Mouse (Mus musculus): ENCODE measurements around the gene Borcs5. TPM values are rescaled to one million over a fixed set of nuclear protein-coding genes. Genes with fewer than 3 reads are reported as not detected.
A peak's percentile ranks its signal among the peaks of the same experiment; 100 is the strongest.
"Not testable (repeated sequence)": the region's sequence is repeated elsewhere in the genome, so short reads cannot be mapped to it uniquely, and the experiment has no call there.

The Borcs5 gene
- total RNA-seq, 2 experiments from 2014 or later: 15.1 to 17.1 TPM

GRCm38 (mm10) chr6:134659108-134659958 is 20.0 kb downstream of the Borcs5 start:
- DNase-seq: peak; percentile 53
- intact Hi-C loops (cut with DNase I): loop anchor here (1.0 kb wide), 1 partner anchor 169 kb away; no protein-coding TSS in a partner anchor
- TF ChIP-seq CTCF (IDR thresholded peaks at IDR 0.05): peak; percentile 96

GRCm38 (mm10) chr6:134660714-134661406 is 21.6 kb downstream of the Borcs5 start:
- intact Hi-C loops (cut with DNase I): loop anchor here (1.0 to 5.0 kb wide), 2 partner anchors 36 to 133 kb away; no protein-coding TSS in a partner anchor

More at GRCm38 (mm10) chr6:134659108-134659958, 20.0 kb downstream of the Borcs5 start:
- peak overlapping the region; percentile 21; the same call in 1 of the 2 replicates for H3K4me3 ChIP-seq
- H3K27ac ChIP-seq: 0 out of 2 replicates have a peak overlapping the region, but pooled peaks have one; percentile 24

GRCm38 (mm10) chr6:134664573-134664972 is 25.3 kb downstream of the Borcs5 start:
- intact Hi-C loops (cut with DNase I): loop anchor here (5.0 kb wide), 1 partner anchor 33 kb away; no protein-coding TSS in a partner anchor
- no peak for TF ChIP-seq CTCF (IDR thresholded peaks at IDR 0.05)
- no peak for DNase-seq
- H3K4me3 ChIP-seq: no peak overlapping the region
- no peak overlapping the region for H3K27ac ChIP-seq

More at GRCm38 (mm10) chr6:134660714-134661406, 21.6 kb downstream of the Borcs5 start:
- Histone ChIP-seq H3K27ac (no peak overlapping the region), H3K4me3 (no peak overlapping the region)
- no peak for DNase-seq
- TF ChIP-seq CTCF (IDR thresholded peaks at IDR 0.05): no peak

DNA sequence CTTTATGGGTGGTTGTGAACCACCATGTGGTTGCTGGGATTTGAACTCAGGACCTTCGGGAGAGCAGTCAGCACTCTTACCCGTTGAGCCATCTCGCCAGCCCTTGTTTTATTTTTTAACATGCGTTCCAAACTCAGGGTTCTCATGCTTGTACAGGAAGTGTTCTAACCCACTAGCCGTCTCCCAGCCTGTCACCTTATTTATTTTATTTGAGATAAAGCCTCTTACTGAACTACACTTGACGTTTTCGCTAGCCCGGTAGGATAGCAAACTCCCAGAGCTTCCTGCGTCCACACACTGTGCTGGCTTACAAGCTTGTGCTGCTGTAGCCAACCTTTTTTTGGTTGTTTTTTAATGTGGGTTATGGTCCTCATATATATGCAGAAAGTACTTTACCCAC is 26.5 kb downstream of the Borcs5 start:
- no peak overlapping the region for H3K4me3 ChIP-seq
- TF ChIP-seq CTCF (IDR thresholded peaks at IDR 0.05): 0 out of 2 replicates have a peak, but pooled peaks have one; percentile 2
- no peak for DNase-seq
- H3K27ac ChIP-seq: no peak overlapping the region
- intact Hi-C loops (cut with DNase I): no loop called here

GRCm38 (mm10) chr6:134668519-134668918 is 29.2 kb downstream of the Borcs5 start:
- intact Hi-C loops (cut with DNase I): no loop called here
- Histone ChIP-seq H3K4me3 (no peak overlapping the region), H3K27ac (peak overlapping the region; percentile 72)
- TF ChIP-seq CTCF (IDR thresholded peaks at IDR 0.05): no peak
- no peak for DNase-seq

GRCm38 (mm10) chr6:134669179-134669865 is 30.0 kb downstream of the Borcs5 start:
- TF ChIP-seq CTCF (IDR thresholded peaks at IDR 0.05): no peak
- DNase-seq: no peak
- no peak overlapping the region for H3K4me3 ChIP-seq
- H3K27ac ChIP-seq: peak overlapping the region; percentile 72
- intact Hi-C loops (cut with DNase I): no loop called here

DNA sequence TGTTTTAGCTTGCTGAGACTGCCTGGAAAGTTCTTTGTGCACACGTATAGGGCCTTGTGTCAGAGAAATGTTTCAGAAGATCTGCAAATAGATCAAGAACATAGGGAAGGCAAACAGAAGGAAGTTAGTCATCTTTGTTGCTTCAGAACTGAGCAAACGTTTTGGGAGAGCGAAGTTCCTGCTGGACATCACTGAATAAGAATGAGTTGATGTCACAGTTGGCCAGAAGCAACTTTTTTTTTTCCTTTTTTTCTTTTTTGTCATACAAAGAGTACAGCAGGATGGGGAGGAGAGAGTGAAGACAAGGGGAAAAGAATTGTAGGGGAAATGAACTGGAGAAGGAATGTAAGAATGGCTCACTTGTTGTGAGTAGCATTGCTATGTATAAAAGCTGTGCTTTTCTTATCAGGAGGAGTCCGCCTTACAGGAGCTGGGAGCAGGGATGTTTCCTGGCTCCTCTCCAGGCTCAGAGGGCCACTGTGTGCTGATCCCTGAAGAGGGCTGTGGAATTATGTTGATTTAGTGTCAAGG is 31.6 kb downstream of the Borcs5 start:
- Histone ChIP-seq H3K4me3 (no peak overlapping the region), H3K27ac (peak overlapping the region; percentile 72)
- DNase-seq: peak; percentile 30
- intact Hi-C loops (cut with DNase I): no loop called here
- TF ChIP-seq CTCF (IDR thresholded peaks at IDR 0.05): no peak

DNA sequence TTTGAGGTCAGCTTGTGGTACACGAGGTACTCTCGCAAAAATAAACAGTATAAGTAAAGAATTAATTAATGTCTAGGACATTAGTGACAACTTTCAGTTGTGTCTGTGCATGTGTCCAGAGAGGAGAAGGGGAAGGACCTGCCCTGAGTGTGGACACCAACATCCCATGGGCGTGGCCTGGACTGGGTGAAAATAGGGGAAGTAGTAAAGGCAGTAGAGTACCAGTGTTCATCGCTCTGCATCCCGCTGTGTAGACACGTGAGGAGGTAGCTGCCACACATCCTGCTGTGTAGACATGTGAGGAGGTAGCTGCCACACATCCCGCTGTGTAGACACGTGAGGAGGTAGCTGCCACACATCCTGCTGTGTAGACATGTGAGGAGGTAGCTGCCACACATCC is 34.4 kb downstream of the Borcs5 start:
- intact Hi-C loops (cut with DNase I); DNase-seq; H3K4me3 ChIP-seq; H3K27ac ChIP-seq: not testable (repeated sequence)

DNA sequence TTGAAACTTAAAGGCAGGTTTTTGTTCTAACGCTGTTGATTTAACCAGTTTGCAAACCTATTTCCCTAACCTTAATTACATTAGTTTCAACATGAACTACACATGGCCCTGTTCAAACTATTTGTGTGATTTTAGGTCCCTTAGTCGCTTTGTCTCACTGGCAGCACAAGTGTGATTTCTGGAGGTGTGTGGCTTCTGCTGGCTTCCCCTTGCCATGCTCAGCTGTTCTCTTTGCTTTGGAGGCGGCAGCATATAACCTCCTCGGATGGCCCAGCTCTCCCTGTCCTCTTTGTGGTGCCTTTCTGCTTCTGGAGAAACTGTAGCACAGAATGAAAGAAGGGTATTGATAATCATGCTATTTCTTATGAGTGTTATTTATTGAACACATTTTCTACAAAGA is 38.2 kb downstream of the Borcs5 start:
- TF ChIP-seq CTCF (IDR thresholded peaks at IDR 0.05): no peak
- Histone ChIP-seq H3K4me3 (no peak overlapping the region), H3K27ac (no peak overlapping the region)
- intact Hi-C loops (cut with DNase I): no loop called here
- no peak for DNase-seq

GRCm38 (mm10) chr6:134678037-134678436 is 38.7 kb downstream of the Borcs5 start:
- Histone ChIP-seq H3K4me3 (no peak overlapping the region), H3K27ac (no peak overlapping the region)
- no peak for DNase-seq
- TF ChIP-seq CTCF (IDR thresholded peaks at IDR 0.05): no peak
- intact Hi-C loops (cut with DNase I): no loop called here

DNA sequence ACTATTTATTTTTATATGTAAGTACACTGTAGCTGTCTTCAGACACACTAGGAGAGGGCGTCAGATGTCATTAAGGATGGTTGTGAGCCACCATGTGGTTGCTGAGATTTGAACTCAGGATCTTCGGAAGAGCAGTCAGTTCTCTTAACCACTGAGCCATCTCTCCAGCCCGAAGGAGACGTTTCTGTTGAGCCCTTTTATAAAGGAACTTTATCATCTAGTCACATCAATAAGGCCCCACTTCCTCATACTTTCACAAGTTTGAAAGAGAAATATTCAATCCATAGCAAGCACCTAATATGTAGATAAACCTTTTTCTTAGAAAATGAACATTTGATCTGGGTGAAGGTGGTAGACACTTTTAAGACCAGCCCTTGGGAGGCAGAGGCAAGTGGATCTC is 40.0 kb downstream of the Borcs5 start:
- H3K4me3 ChIP-seq; DNase-seq; H3K27ac ChIP-seq; intact Hi-C loops (cut with DNase I): not testable (repeated sequence)

- intact Hi-C loops (cut with DNase I): no loop called here
- no peak overlapping the region for H3K27ac ChIP-seq
- TF ChIP-seq CTCF (IDR thresholded peaks at IDR 0.05): no peak
These were observed 45.1 kb downstream of the Borcs5 start for GRCm38 (mm10) chr6:134684354-134684915.

More at GRCm38 (mm10) chr6:134684354-134684915, 45.1 kb downstream of the Borcs5 start:
- no peak overlapping the region for H3K4me3 ChIP-seq
- DNase-seq: no peak

All from gastrocnemius, adult 2 months (tissue).